Mouse (Mus musculus): ENCODE results near the gene Kcnj4. TPM values are rescaled to one million over a fixed set of nuclear protein-coding genes. Genes with fewer than 3 reads are reported as not detected.
A peak's percentile ranks its signal among the peaks of the same experiment; 100 is the strongest.

Gene Kcnj4
- polyA plus RNA-seq, 1 experiment from 2014 or later = 0.10 TPM

GRCm38 (mm10) chr15:79507055-79507828 is 2.2 kb upstream of the Kcnj4 start:
- Histone ChIP-seq H3K9ac (no peak overlapping the region), H3K9me3 (no peaks in the 10 kb centered on the region), H3K27me3 (replicated peaks) (peaks cover 74% of the 10 kb centered on the region), H3K4me2 (no peak overlapping the region), H3K36me3 (replicated peaks) (no peaks in the 10 kb centered on the region), H3K4me1 (peaks cover 28% of the 10 kb centered on the region), H3K27ac (no peak overlapping the region), H3K4me3 (no peak overlapping the region)
- 53% methylated on average over 30 of the region's 31 CpGs for WGBS
- ATAC-seq (replicated peaks) = no peak

GRCm38 (mm10) chr15:79506460-79506859 is 1.4 kb upstream of the Kcnj4 start:
- Histone ChIP-seq H3K4me2 (peak overlapping the region; percentile 92; the same call in 1 of the 2 replicates), H3K27ac (no peak overlapping the region), H3K4me1 (peaks cover 22% of the 10 kb centered on the region), H3K9me3 (no peaks in the 10 kb centered on the region), H3K9ac (no peak overlapping the region), H3K4me3 (no peak overlapping the region), H3K27me3 (replicated peaks) (peaks cover 82% of the 10 kb centered on the region), H3K36me3 (replicated peaks) (no peaks in the 10 kb centered on the region)
- 39% methylated on average over 7 of the region's 7 CpGs for WGBS
- no peak for ATAC-seq (replicated peaks)

GRCm38 (mm10) chr15:79505616-79506283 is 709 bp upstream of the Kcnj4 start:
- WGBS = under 1% methylated on average over 55 of the region's 71 CpGs
- Histone ChIP-seq H3K4me3 (peak overlapping the region; percentile 57), H3K36me3 (replicated peaks) (no peaks in the 10 kb centered on the region), H3K27me3 (replicated peaks) (peaks cover 82% of the 10 kb centered on the region), H3K4me2 (peak overlapping the region; percentile 92), H3K9me3 (no peaks in the 10 kb centered on the region), H3K27ac (no peak overlapping the region), H3K9ac (peak overlapping the region; percentile 19), H3K4me1 (peaks cover 18% of the 10 kb centered on the region)
- peak; percentile 64 for ATAC-seq (replicated peaks)

GRCm38 (mm10) chr15:79503438-79503837 is 1.6 kb downstream of the Kcnj4 start:
- 65% methylated on average over 5 of the region's 5 CpGs for WGBS
- Histone ChIP-seq H3K27me3 (replicated peaks) (peaks cover 70% of the 10 kb centered on the region), H3K36me3 (replicated peaks) (no peaks in the 10 kb centered on the region), H3K4me2 (no peak overlapping the region), H3K4me3 (no peak overlapping the region), H3K4me1 (peaks cover 18% of the 10 kb centered on the region), H3K27ac (no peak overlapping the region), H3K9ac (no peak overlapping the region), H3K9me3 (no peaks in the 10 kb centered on the region)
- ATAC-seq (replicated peaks) = no peak

- Histone ChIP-seq H3K27me3 (replicated peaks) (peaks cover 65% of the 10 kb centered on the region), H3K36me3 (replicated peaks) (no peaks in the 10 kb centered on the region), H3K4me2 (no peak overlapping the region), H3K4me3 (no peak overlapping the region), H3K9ac (no peak overlapping the region), H3K27ac (no peak overlapping the region), H3K9me3 (no peaks in the 10 kb centered on the region), H3K4me1 (peaks cover 18% of the 10 kb centered on the region)
- ATAC-seq (replicated peaks) = no peak
- 15% methylated on average over 18 of the region's 18 CpGs for WGBS
These were observed 2.1 kb downstream of the Kcnj4 start for GRCm38 (mm10) chr15:79502891-79503341.

GRCm38 (mm10) chr15:79500110-79500509 is 4.9 kb downstream of the Kcnj4 start:
- Histone ChIP-seq H3K9me3 (no peaks in the 10 kb centered on the region), H3K4me2 (no peak overlapping the region), H3K9ac (no peak overlapping the region), H3K4me1 (peaks cover 6% of the 10 kb centered on the region), H3K36me3 (replicated peaks) (no peaks in the 10 kb centered on the region), H3K27me3 (replicated peaks) (peaks cover 43% of the 10 kb centered on the region), H3K4me3 (no peak overlapping the region), H3K27ac (no peak overlapping the region)
- WGBS = 70% methylated on average over 17 of the region's 17 CpGs
- no peak for ATAC-seq (replicated peaks)

- Histone ChIP-seq H3K27ac (no peak overlapping the region), H3K4me1 (peaks cover 2% of the 10 kb centered on the region; the same call in 1 of the 2 replicates), H3K27me3 (replicated peaks) (no peaks in the 10 kb centered on the region), H3K9ac (no peak overlapping the region), H3K36me3 (replicated peaks) (no peaks in the 10 kb centered on the region), H3K4me3 (no peak overlapping the region), H3K9me3 (no peaks in the 10 kb centered on the region), H3K4me2 (no peak overlapping the region)
- WGBS = 53% methylated on average over 18 of the region's 18 CpGs
- ATAC-seq (replicated peaks) = no peak
These were observed 11.5 kb downstream of the Kcnj4 start for GRCm38 (mm10) chr15:79493527-79493926.

GRCm38 (mm10) chr15:79489463-79489862 is 15.6 kb downstream of the Kcnj4 start:
- Histone ChIP-seq H3K4me3 (no peak overlapping the region), H3K4me2 (no peak overlapping the region), H3K4me1 (peaks cover 2% of the 10 kb centered on the region; the same call in 1 of the 2 replicates), H3K9ac (no peak overlapping the region), H3K36me3 (replicated peaks) (no peaks in the 10 kb centered on the region), H3K27ac (no peak overlapping the region), H3K27me3 (replicated peaks) (no peaks in the 10 kb centered on the region), H3K9me3 (no peaks in the 10 kb centered on the region)
- 68% methylated on average over 11 of the region's 11 CpGs for whole genome bisulfite sequencing
- no peak for ATAC-seq (replicated peaks)

- H3K4me2 ChIP-seq = no peak overlapping the region
- H3K27ac ChIP-seq = no peak overlapping the region
- H3K9ac ChIP-seq = no peak overlapping the region
- H3K4me1 ChIP-seq = no peaks in the 10 kb centered on the region
- no peaks in the 10 kb centered on the region for H3K9me3 ChIP-seq
- no peak overlapping the region for H3K4me3 ChIP-seq
- H3K36me3 ChIP-seq (replicated peaks) = no peaks in the 10 kb centered on the region
- no peaks in the 10 kb centered on the region for H3K27me3 ChIP-seq (replicated peaks)
- no peak for ATAC-seq (replicated peaks)
- WGBS = 9% methylated on average over 15 of the region's 15 CpGs
These were observed 23.8 kb downstream of the Kcnj4 start for GRCm38 (mm10) chr15:79481181-79481688.

GRCm38 (mm10) chr15:79477227-79477626 is 27.8 kb downstream of the Kcnj4 start:
- WGBS = 60% methylated on average over 6 of the region's 6 CpGs
- Histone ChIP-seq H3K4me3 (no peak overlapping the region), H3K9ac (no peak overlapping the region), H3K27ac (no peak overlapping the region), H3K4me1 (no peaks in the 10 kb centered on the region), H3K27me3 (replicated peaks) (no peaks in the 10 kb centered on the region), H3K4me2 (no peak overlapping the region), H3K9me3 (no peaks in the 10 kb centered on the region), H3K36me3 (replicated peaks) (no peaks in the 10 kb centered on the region)
- no peak for ATAC-seq (replicated peaks)

- 56% methylated on average over 12 of the region's 12 CpGs for WGBS
- H3K4me2 ChIP-seq = no peak overlapping the region
- no peak for ATAC-seq (replicated peaks)
- H3K4me1 ChIP-seq = no peaks in the 10 kb centered on the region; the same call in 1 of the 2 replicates
- H3K4me3 ChIP-seq = no peak overlapping the region
- no peaks in the 10 kb centered on the region for H3K9me3 ChIP-seq
- H3K36me3 ChIP-seq (replicated peaks) = no peaks in the 10 kb centered on the region
- no peaks in the 10 kb centered on the region for H3K27me3 ChIP-seq (replicated peaks)
- no peak overlapping the region for H3K9ac ChIP-seq
- no peak overlapping the region for H3K27ac ChIP-seq
These were observed 31.2 kb downstream of the Kcnj4 start for GRCm38 (mm10) chr15:79473638-79474355.

- H3K9me3 ChIP-seq = no peaks in the 10 kb centered on the region
- no peak overlapping the region for H3K27ac ChIP-seq
- ATAC-seq (replicated peaks) = no peak
- H3K36me3 ChIP-seq (replicated peaks) = no peaks in the 10 kb centered on the region
- 83% methylated on average over 5 of the region's 5 CpGs for WGBS
- no peak overlapping the region for H3K9ac ChIP-seq
- no peak overlapping the region for H3K4me3 ChIP-seq
- H3K4me2 ChIP-seq = no peak overlapping the region
- no peaks in the 10 kb centered on the region; the same call in 1 of the 2 replicates for H3K4me1 ChIP-seq
- H3K27me3 ChIP-seq (replicated peaks) = no peaks in the 10 kb centered on the region; the same call in 1 of the 2 replicates
These were observed 32.0 kb downstream of the Kcnj4 start for GRCm38 (mm10) chr15:79473042-79473441.
